Mouse (Mus musculus): ENCODE data around the gene Atxn2l. TPM values are rescaled to one million over a fixed set of nuclear protein-coding genes. Genes with fewer than 3 reads are reported as not detected.

Gene Atxn2l
- 25.9 and 26.0 TPM in 2 replicates for polyA plus RNA-seq (2015; fragmentation: Nextera tagmentation; extraction: Ambion mirVana)

DNA sequence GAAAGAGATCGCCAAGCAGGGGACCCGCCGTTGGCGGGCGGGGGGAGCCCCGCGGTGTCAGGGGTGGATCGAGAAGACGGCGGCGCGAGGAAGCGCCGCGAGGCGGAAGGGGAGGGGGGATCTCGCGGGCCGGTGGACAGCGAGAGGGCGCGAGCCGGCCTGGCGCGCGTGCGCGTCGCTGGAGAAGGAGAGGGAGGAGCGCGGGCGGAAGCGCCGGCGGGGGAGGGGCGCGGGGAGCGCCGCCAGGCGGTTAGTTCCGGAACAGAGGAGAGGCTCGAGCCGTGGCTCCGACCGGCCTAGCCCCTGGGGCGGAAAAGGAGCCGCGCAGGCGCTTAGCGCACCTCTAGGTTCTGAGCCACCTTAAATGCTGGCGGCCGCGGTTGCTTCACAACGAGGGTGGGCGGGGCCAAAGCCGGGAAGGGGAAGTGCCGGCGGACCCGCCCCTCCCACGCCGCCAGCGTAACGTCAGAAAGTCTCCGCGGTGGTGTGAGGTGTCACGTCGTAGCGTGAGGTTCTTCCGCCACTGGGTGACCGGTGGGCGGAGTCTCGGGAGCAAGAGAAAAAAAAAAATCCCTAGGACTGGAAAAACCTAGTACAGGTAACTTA is at the start of gene Atxn2l:
Atxn2l (minus strand) TSS at position 165 of the 606 bp plus-strand sequence.

GRCm38 (mm10) chr7:126487052-126487483 is 16.2 kb downstream of the Atxn2l start, which contains the start of gene Tufm:
Gene Tufm, plus strand, starts transcription at chr7:126487361.

GRCm38 (mm10) chr7:126474993-126475581 is 28.1 kb downstream of the Atxn2l start, which contains the start of gene Sh2b1:
Gene Sh2b1, minus strand, starts transcription at chr7:126475424.

GRCm38 (mm10) chr7:126463004-126463403 is 40.2 kb downstream of the Atxn2l start, which contains the start of gene Atp2a1:
Gene Atp2a1, minus strand, starts transcription at chr7:126463108.

Other genes with a start within 250 kb of the Atxn2l start
- gene Sbk1, start 230.8 kb downstream of the Atxn2l start, polyA plus RNA-seq (2015; fragmentation: Nextera tagmentation; extraction: Ambion mirVana) = 3.2 and 3.4 TPM in 2 replicates
- gene Lat, start 133.9 kb downstream of the Atxn2l start, polyA plus RNA-seq (2015; fragmentation: Nextera tagmentation; extraction: Ambion mirVana) = 9.4 and 11.6 TPM in 2 replicates
- gene Spns1, start 126.0 kb downstream of the Atxn2l start, polyA plus RNA-seq (2015; fragmentation: Nextera tagmentation; extraction: Ambion mirVana) = 16.6 and 23.1 TPM in 2 replicates
- 4.6 and 5.0 TPM in 2 replicates for gene Nfatc2ip, start 106.7 kb downstream of the Atxn2l start, polyA plus RNA-seq (2015; fragmentation: Nextera tagmentation; extraction: Ambion mirVana)
- 13.1 and 17.5 TPM in 2 replicates for gene Cd19, start 88.5 kb downstream of the Atxn2l start, polyA plus RNA-seq (2015; fragmentation: Nextera tagmentation; extraction: Ambion mirVana)
- gene Rabep2, start 74.7 kb downstream of the Atxn2l start, polyA plus RNA-seq (2015; fragmentation: Nextera tagmentation; extraction: Ambion mirVana) = 9.6 and 14.7 TPM in 2 replicates
- 0.54 and 0.86 TPM in 2 replicates for gene Atp2a1, start 40.3 kb downstream of the Atxn2l start, polyA plus RNA-seq (2015; fragmentation: Nextera tagmentation; extraction: Ambion mirVana)
- gene Sh2b1, start 28.0 kb downstream of the Atxn2l start, polyA plus RNA-seq (2015; fragmentation: Nextera tagmentation; extraction: Ambion mirVana) = 14.4 and 17.8 TPM in 2 replicates
- 56.1 and 56.4 TPM in 2 replicates for gene Tufm, start 16.1 kb downstream of the Atxn2l start, polyA plus RNA-seq (2015; fragmentation: Nextera tagmentation; extraction: Ambion mirVana)
- gene Eif3c, start 63.0 kb upstream of the Atxn2l start, polyA plus RNA-seq (2015; fragmentation: Nextera tagmentation; extraction: Ambion mirVana) = 127 and 128 TPM in 2 replicates
- 8.2 and 8.4 TPM in 2 replicates for gene Apobr, start 81.5 kb upstream of the Atxn2l start, polyA plus RNA-seq (2015; fragmentation: Nextera tagmentation; extraction: Ambion mirVana)
- gene Cln3, start 82.4 kb upstream of the Atxn2l start, polyA plus RNA-seq (2015; fragmentation: Nextera tagmentation; extraction: Ambion mirVana) = 23.1 and 32.8 TPM in 2 replicates
- 0.52 and 0.55 TPM in 2 replicates for gene Il27, start 91.5 kb upstream of the Atxn2l start, polyA plus RNA-seq (2015; fragmentation: Nextera tagmentation; extraction: Ambion mirVana)
- gene Nupr1, start 127.4 kb upstream of the Atxn2l start, polyA plus RNA-seq (2015; fragmentation: Nextera tagmentation; extraction: Ambion mirVana) = 14.0 and 15.6 TPM in 2 replicates
- gene Sgf29, start 145.9 kb upstream of the Atxn2l start, polyA plus RNA-seq (2015; fragmentation: Nextera tagmentation; extraction: Ambion mirVana) = 32.5 and 37.4 TPM in 2 replicates
- 10.9 and 15.1 TPM in 2 replicates for gene Sult1a1, start 173.0 kb upstream of the Atxn2l start, polyA plus RNA-seq (2015; fragmentation: Nextera tagmentation; extraction: Ambion mirVana)
- 142 and 152 TPM in 2 replicates for gene Bola2, start 192.0 kb upstream of the Atxn2l start, polyA plus RNA-seq (2015; fragmentation: Nextera tagmentation; extraction: Ambion mirVana)
- gene Slx1b, start 192.3 kb upstream of the Atxn2l start, polyA plus RNA-seq (2015; fragmentation: Nextera tagmentation; extraction: Ambion mirVana) = 3.1 and 4.5 TPM in 2 replicates
- 226 and 316 TPM in 2 replicates for gene Coro1a, start 204.3 kb upstream of the Atxn2l start, polyA plus RNA-seq (2015; fragmentation: Nextera tagmentation; extraction: Ambion mirVana)

All from spleen, postnatal 0 days (tissue).